Mouse (Mus musculus): ENCODE data around the gene Olfr1357.

- no peak for TF ChIP-seq CTCF (IDR thresholded peaks at IDR 0.05)
- no peak for TF ChIP-seq POLR2A (IDR thresholded peaks at IDR 0.05; ENCODE audit: insufficient read depth, low read depth, low read length)
- TF ChIP-seq EP300 (IDR thresholded peaks at IDR 0.05; ENCODE audit: insufficient read depth, low read depth, low read length) = no peak
Observed at GRCm38 (mm10) chr10:78617974-78618373, at the start of gene Olfr1357.

All from heart, adult 2 months (tissue).